Mouse (Mus musculus): ENCODE data around the gene Apc2.

Gene Apc2

DNA sequence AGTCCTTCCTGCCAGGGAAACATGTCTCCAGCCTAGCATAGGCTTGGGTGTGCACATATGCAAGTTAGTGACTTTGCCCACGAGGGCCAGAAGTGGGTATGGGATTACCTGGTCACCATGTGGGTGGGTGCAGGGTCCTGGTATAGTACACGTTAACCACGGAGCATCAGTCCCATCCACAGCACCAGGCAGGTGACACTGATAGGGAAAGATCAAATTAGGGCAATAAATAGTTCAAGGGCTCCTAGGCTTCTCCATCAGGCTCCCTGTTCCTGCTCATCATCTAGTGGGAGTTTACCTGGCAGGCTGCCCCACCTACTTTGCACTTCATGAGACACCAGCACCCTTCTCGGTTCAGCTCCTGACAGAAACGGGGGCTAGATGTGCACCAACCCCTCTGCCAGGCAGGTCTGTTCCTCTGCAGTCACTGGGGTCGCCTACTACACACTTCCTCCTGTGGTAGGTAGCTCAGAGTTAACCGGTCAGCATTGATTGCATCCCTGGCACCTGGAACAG, 931 bp upstream of the Apc2 start:
- peak; percentile 73 for DNase-seq

DNA sequence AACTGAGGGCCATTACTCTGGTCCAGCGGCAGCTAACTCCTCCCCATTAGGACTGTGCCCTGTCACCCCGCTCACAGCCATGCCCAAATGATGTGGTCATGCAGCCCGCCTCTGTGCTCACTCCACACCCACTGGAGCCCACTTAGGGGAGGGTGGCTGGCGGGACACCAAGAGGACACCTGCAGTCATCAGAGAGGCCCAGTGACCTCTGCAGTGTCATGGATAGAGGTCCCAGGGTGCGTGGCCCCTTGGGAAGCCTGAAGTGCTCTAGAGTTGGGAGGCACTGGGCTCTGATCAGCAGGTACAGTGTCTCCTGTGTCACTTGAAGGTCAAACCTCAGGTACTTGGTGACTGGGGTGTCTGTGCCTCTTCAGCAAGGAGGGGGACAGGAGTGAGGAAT, 1.0 kb downstream of the Apc2 start:
- peak; percentile 73 for DNase-seq

DNA sequence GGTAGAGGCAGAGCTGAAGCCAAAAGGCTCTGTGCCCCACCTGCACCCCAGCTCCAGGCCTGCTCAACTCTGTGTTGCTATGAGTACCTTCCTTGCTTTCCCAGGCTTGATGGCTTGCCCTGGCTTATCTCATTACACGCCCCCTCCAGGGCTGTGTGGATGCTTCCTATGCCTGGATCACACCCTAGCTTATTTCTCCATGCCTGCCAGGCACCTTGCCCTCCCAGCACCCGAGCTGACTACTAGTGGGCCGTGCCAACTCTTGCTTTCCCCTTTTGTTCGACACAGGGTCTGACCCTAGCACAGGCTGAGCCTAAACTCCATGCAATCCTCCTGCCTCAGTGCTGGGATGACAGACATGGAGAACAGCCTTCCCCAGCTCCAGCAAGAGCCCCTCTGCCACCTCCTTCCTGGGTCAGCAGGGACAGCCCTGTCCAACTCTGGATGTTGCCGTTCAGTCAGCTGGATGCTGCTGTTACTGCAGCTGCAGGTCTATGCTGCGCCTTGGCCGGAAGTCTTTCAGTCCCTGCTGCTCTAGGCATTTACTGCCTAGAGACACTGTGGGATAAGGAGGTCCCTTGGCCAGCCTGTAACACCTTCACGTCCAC, 1.9 kb downstream of the Apc2 start:
- peak; percentile 72 for DNase-seq

DNA sequence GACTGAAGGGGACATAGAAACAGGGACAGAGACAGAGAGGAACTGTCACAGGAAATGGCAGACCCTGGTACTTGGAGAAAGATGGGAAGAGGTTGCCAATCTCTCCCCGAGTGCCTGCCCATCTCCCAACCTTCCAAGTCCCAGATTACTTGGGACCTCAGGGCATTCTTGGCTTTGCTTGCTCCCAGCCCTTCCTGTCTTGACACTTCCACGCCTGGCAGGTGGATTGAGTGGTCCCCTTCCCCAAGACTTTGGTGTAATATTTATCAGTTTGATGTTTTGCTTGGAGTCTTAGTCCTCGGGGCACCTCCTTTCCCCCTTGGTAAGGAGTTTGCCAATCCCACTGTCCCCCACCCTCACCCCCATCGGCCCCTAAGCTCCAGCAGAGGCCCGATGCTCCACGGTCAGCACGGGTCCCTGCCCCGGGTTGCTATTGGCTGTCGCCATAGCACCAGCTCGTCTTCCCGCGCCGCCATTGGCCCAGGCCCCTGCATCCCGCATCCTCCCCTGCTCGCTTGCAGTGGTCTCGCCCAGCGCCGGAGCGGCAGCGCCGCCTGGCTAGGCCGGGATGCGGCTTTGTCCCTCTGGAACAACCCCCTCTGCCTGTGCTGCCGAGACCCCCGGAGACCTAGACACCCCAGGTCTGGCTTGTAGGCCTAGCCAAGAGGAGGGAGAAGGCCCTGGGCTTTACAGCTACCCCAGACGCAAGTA, 2.9 kb downstream of the Apc2 start:
- DNase-seq: peak; percentile 92

DNA sequence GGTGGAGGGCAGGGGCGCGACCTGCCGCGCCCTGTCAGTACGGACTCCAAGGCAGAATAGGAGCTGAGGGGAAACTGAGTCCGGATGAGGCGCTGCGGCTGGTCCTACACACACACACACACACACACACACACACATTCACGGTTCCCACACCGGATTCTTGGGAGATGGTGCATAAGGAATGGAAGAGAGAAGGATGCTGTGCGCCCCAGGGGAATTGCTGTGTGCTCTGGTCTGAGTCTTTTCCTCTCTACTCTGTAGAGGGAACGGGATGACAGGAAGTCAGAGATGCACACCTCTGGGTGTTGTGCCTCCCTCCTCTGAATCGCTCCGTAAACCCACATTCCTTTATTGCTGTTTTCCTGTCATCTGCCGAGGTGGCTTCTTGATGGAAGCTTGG, 3.5 kb downstream of the Apc2 start:
- no peak for DNase-seq

DNA sequence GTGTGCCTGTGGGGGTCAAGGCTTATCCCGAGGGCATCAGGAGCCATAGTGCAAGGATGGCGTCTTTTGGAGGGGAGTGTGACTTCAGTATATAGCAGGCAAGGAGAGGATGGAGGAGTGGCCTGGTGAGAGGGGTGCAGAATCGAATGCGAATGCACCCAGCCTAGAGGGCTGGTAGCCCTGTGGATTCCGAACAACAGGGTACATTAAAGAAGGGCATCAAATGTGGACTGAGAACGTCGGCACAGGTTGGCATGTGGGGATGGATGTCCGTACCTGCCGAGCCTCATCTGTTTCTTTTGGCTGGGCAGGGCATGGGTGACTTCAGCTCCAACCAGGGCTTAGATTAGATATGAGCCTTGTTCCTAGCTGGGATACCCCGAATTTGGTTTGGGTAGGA, 4.0 kb downstream of the Apc2 start:
- DNase-seq: peak; percentile 57

DNA sequence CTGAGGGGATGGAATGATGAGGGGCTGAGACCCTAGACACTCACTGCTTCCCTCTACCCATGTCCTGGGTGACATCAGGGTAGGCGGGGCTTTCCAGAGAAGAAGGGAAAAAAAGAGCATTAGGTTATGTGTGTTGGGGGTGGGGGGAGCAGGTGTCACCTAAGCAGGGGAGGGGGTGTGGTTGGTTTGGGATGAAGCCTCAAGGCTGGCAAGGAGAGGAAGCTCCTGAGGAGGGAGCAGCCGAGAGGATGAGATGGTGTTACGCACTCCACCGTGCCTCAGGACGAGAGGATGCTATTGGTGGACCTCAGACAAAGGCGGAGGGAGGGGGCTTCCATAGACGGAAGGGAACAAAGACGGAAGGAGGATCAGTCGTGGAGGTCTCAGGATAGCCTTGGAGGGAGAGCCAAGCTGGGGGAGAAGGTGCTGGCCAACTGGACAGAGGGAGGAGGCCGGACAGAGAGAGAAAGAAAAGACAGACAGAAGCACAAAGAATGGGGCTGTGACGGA, 5.0 kb downstream of the Apc2 start:
- peak; percentile 68 for DNase-seq

DNA sequence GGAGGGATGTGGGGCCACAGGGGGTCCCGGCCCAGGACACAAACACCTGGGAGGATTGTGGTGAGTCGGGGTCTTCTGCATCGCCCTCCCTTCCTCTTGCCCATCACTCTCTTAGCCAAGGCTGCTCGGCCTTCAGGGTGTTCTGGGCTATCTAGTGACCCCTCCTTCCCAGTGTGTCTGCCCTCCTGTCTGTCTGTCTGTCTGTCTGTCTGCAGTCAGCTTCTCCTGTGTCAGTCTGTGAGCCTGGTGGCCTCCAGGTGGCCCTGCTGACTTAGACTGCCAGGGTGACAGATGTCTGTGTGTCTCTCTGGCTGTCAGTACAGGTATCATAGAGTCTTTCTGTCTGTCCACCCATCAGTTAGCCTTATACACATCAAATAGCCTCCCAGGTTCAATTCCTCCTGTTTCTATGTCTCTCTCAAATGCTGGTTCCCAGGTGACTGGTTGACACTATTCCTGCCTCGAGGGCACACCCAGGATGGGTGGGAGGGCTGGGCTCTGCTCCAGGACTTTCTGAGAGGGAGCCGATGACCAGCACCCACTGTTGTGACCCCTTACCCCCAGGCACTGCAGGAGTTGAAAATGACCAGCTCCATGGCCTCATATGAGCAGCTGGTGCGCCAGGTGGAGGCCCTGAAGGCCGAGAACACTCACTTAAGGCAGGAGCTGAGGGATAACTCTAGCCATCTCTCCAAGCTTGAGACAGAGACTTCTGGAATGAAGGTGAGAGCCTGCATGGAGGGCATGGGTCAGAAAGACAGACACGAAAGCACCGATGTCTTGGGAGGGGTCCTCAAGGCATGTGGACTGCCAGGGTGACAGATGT, 5.7 kb downstream of the Apc2 start:
- peak; percentile 67 for DNase-seq

DNA sequence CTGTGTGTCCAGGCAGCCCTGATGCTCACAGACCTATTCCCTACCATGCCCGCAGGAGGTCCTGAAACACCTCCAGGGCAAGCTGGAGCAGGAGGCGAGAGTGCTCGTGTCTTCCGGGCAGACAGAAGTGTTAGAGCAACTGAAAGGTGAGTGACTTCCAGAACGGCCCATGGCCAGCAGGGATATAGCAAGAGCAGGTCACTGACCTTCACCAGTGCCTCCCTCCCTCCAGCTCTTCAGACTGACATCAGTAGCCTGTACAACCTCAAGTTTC, 6.2 kb downstream of the Apc2 start:
- peak; percentile 61 for DNase-seq

DNA sequence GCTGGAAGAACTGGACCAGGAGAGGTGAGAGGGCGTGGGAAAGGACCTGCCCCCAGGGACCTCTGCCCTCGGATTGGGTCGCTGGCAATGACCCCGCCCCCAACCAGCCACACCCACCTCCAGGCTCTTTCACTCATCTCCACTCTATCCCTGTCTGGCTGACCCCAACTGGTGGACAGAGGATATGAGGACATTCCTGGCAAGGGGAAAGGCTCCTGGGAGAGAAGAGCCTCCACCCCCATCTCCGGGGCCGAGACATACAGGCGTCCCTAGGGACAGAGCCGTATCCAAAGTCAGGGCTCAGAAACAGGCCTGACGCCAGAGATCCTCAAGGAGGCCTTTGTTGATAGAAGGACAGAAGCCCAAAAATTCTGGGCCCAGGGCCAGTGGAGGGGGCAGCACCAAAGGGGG, 6.7 kb downstream of the Apc2 start:
- DNase-seq: peak; percentile 77

DNA sequence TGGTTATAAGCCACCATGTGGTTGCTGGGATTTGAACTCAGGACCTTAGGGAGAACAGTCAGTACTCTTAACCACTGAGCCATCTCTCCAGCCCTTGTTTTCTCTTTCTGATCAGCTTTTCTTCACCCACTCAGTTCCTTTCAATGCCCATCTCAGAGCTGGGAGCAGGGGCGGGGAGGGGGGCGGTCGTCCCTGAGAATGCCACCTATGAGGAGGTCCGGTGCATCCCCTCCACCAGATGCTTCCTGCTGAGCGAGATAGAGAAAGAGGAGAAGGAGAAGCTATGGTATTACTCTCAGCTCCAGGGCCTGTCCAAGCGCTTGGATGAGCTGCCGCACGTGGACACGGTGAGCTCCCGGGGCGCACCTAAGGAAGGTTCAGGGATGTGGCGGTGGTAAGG, 8.7 kb downstream of the Apc2 start:
- no peak for DNase-seq

DNA sequence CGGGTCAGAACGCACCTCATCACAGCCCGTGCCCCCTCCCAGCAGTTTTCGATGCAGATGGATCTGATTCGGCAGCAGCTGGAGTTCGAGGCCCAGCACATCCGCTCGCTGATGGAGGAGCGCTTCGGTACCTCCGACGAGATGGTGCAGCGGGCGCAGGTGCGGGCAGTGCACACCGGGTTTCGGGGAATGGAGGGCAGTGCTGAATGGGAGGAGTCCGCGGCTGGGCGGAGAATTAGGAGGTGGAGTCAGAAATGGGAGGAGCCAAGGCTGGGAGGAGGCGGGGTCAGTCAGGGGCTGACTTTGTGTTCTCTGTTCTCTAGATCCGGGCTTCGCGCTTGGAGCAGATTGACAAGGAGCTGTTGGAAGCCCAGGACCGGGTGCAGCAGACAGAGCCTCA, 9.1 kb downstream of the Apc2 start:
- DNase-seq: no peak

DNA sequence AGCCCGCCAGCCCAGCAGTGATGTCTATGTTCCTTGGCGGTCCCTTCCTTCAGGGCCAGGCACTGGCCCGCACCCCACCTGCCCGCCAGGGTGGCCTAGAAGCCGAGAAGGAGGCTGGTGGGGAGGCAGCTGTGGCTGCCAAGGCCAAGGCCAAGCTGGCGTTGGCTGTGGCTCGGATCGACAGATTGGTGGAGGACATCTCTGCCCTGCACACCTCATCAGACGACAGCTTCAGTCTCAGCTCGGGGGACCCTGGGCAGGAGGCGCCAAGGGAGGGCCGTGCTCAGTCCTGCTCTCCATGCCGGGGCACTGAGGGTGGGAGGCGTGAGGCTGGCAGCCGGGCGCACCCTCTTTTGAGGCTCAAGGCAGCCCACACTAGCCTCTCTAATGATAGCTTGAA, 15.8 kb downstream of the Apc2 start:
- peak; percentile 55 for DNase-seq

DNA sequence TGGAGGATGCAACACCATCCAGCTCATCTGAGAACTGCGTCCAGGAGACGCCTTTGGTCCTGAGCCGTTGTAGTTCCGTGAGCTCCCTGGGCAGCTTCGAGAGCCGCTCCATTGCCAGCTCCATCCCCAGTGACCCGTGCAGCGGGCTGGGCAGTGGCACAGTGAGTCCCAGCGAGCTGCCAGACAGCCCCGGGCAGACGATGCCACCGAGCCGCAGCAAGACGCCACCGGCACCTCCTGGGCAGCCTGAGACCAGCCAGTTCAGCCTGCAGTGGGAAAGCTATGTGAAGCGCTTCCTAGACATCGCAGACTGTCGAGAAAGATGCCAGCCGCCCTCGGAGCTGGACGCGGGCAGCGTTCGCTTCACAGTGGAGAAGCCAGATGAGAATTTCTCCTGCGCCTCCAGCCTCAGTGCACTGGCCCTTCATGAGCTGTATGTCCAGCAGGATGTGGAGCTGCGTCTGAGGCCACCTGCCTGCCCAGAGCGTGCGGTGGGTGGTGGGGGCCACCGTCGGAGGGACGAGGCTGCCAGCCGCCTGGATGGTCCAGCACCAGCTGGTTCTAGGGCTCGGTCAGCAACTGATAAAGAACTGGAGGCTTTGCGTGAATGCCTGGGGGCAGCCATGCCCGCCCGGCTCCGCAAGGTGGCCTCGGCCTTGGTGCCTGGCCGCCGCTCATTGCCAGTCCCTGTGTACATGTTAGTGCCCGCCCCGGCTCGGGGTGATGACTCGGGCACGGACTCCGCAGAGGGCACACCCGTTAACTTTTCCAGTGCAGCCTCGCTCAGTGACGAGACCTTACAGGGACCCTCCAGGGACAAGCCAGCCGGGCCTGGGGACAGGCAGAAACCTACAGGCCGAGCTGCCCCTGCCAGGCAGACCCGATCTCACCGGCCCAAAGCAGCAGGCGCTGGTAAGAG, 17.1 kb downstream of the Apc2 start:
- DNase-seq: peak; percentile 51

DNA sequence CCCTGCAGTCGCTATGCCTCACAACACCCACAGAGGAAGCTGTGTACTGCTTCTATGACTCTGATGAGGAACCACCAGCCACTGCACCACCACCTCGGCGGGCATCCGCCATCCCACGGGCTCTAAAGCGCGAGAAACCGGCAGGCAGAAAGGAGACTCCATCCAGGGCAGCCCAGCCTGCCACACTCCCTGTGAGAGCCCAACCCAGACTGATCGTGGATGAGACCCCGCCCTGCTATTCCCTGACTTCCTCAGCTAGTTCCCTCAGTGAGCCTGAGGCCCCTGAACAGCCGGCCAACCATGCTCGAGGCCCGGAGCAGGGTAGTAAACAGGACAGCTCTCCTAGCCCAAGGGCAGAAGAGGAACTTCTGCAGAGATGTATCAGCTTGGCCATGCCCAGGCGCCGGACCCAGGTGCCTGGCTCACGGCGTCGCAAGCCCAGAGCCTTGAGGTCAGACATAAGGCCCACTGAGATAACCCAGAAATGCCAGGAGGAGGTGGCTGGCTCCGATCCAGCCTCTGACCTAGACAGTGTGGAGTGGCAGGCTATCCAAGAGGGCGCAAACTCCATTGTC, 17.9 kb downstream of the Apc2 start:
- DNase-seq: peak; percentile 78

DNA sequence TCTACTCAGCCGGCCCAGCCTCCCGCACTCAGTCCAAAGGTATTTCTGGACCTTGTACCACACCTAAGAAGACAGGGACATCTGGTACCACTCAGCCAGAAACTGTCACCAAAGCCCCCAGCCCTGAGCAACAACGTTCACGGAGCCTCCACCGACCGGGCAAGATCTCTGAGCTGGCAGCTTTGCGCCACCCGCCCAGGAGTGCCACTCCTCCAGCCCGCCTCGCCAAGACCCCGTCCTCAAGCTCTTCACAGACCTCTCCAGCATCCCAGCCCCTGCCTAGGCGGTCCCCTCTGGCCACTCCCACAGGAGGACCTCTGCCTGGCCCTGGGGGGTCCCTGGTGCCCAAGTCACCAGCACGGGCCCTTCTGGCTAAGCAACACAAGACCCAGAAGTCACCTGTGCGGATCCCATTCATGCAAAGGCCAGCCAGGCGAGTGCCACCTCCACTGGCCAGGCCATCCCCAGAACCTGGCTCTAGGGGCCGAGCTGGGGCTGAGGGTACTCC, 18.8 kb downstream of the Apc2 start:
- no peak for DNase-seq

DNA sequence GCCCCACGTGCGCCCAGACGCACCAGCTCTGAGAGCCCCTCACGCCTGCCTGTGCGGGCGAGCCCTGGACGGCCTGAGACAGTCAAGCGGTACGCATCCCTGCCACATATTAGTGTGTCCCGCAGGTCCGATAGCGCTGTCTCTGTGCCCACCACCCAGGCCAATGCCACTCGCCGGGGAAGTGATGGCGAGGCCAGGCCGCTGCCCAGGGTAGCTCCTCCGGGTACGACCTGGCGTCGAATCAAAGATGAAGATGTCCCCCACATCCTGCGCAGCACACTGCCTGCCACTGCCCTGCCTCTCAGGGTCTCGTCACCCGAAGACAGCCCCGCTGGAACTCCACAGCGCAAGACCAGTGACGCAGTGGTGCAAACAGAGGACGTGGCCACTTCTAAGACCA, 19.5 kb downstream of the Apc2 start:
- no peak for DNase-seq

DNA sequence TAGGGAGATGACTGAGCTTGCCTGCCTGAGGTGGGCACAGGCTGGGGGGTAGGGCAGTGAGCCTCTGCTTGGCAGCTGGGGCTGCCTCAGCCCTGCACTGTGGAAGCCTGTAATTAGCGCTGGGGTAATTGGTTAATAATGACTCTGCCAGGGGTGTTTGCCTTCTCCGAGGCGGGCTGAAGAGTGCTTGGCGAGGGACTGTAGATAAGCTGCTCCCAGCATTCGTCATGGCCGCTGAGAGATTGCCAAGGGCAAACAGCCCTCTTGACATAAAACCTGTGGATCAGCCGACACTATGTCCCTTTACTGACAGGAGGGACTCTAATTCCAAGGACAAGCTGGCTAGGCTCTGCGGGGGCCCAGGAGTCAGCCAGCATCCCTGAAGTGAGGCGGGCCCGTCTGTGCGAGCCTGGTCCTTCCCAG, 20.6 kb downstream of the Apc2 start:
- DNase-seq: peak; percentile 51

DNA sequence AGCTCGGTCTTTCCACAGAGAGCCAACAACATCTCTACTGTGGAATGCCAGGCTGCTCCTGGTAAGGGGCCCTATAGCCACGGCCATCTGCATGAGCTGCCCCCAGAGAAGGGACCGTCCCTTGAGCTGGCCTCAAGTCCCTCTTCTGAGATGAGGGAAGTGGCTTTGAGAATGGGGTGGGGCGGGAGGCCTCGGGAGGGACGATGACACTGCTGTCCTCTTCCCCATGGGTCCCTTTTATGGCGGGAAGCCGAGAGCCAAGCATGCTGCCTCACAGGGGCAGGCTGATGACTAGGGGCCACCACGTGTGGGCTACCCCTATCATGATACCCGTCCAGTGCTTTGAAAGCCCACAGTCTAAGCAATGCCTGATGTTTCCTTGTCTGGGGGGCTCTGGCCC, 21.2 kb downstream of the Apc2 start:
- no peak for DNase-seq

DNA sequence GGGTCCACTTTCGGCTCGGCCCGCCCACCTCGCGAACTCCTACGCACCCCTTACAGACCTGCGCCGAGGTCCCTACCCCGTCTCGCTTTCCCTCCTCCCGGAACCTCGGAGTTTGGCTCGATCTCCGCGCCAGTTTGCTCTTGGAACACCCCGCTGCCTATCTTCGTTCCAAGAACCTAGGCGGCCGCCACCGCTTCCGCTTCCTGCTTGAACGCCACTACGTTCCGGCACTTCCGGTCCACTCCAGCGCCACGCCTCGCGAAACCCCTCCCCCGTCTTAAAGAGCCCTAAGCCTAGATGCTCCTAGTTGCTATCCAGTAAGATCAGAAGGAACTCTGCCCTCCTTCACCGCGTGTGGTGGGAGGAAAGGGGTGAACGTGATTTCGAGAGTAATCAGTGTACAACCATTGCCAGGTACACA, 24.6 kb downstream of the Apc2 start, which contains the start of gene 2310011J03Rik:
Gene 2310011J03Rik, minus strand, starts transcription at position 198 of the 421 bp plus-strand sequence.
- peak; percentile 91 for DNase-seq

DNA sequence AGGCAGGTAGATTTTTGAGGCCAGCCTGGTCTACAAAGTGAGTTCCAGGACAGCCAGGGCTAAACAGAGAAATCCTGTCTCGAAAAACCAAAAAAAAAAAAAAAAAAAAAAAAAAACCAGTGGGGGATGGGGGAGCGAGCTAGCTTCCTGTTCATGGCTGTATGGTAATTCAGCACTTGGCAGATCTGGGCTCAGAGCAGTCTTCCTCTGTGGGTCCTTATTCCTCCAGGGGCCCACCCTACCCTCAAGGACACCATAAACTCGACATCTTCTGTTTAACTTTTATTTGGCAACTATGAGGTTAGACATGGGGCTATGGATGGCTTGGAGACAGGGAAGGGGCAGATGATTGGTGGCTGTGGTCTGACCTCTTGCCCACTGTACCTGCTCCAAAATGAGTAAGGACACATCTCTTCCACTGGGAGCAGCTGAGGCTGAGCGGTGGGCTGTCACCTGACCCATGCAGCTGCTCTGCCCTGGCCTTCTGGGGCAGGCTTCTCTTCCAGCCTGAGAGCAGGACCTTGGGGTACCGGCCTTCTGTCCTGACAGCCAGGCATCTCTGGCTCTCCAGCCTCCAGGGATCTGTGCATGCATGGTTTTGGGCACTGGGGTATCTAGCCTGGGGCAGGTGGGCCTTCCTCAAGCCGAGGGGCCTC, 25.4 kb downstream of the Apc2 start:
- no peak for DNase-seq

All from cerebellum, adult 9-10 months (tissue).